In the genomic region with DNA sequence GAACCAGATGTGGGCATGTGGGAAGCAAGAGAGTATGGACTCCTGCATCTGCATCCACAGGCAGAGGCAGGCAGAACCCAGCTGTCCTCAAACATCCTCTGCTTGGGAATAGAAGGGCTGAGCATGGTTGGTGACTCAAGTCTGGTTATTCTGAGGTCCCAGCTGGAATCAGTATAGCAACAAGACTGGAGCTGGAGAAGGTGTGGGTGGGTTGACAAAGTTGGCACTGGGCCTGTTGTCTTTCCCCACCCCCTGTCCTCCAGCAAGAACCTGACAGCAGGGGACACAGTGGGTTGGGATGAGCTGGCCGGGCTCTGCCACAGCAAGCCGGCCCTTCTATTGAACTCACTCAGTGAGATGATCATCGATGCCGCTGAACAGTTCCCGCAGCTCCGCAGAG, we compare ENCODE assay signal across 20 mouse cellular contexts. TPM values are rescaled to one million over a fixed set of nuclear protein-coding genes. Genes with fewer than 3 reads are reported as not detected.
DNase-seq lines count a peak whose midpoint lies in the region; ATAC-seq lines count a peak whose summit lies in the region.
"Had no signal": no experiment of that assay in that cellular context is flagged by ENCODE, and none has a peak within 500 bp of the region (broad histone marks: within the 10 kb centered on the region; RNA-seq: fewer than 3 reads in every experiment).

No protein-coding gene starts in this region.

- intact Hi-C loops in left cerebral cortex, postnatal 36 days (cut with DNase I): no loop called here

- H3K4me1 ChIP-seq in midbrain, embryonic 13.5 days (replicated peaks): peaks cover 40% of the 10 kb centered on the region
- H3K4me1 ChIP-seq in midbrain, embryonic 10.5 days: peaks cover 52% of the 10 kb centered on the region

- WGBS in midbrain, embryonic 13.5 days: 74% methylated on average over 6 of the region's 6 CpGs
- 87% methylated on average over 6 of the region's 6 CpGs for WGBS in midbrain, embryonic 10.5 days

- 0 out of 2 replicates have a peak overlapping the region, but pooled peaks have one; percentile 19 for H3K9ac ChIP-seq in midbrain, embryonic 13.5 days (replicated peaks)
- H3K9ac ChIP-seq: hindbrain, embryonic 14.5 days; limb, embryonic 15.5 days had no signal

- no peak overlapping the region for H3K4me2 ChIP-seq in midbrain, embryonic 13.5 days (replicated peaks)
- H3K4me2 ChIP-seq: hindbrain, embryonic 14.5 days; limb, embryonic 15.5 days had no signal

- H3K9me3 ChIP-seq in midbrain, embryonic 13.5 days: no peaks in the 10 kb centered on the region
- no peaks in the 10 kb centered on the region for H3K9me3 ChIP-seq in midbrain, embryonic 10.5 days (replicated peaks)
- H3K9me3 ChIP-seq: limb, embryonic 15.5 days had no signal

- no peak overlapping the region for H3K27ac ChIP-seq in midbrain, embryonic 13.5 days
- H3K27ac ChIP-seq in midbrain, embryonic 10.5 days (replicated peaks): no peak overlapping the region
- H3K27ac ChIP-seq: hindbrain, embryonic 14.5 days; limb, embryonic 15.5 days; macrophage; stomach, postnatal 0 days had no signal

- ATAC-seq in frontal cortex, adult (ENCODE audit: low TSS enrichment): peak; percentile 59
- ATAC-seq in midbrain, embryonic 13.5 days: no peak
- ATAC-seq: intestine, postnatal 0 days had no signal

- DNase-seq in frontal cortex, postnatal 10 days (ENCODE audit: low spot score in 2 of 2): no peak
- no peak for DNase-seq in midbrain, embryonic 10.5 days (ENCODE audit: low spot score)
- peak; percentile 70 to 71 for DNase-seq in left cerebral cortex, postnatal 36 days (ENCODE audit: low spot score in 2 of 2)
- DNase-seq in testis, postnatal 10 days (ENCODE audit: low spot score): peak; percentile 43
- no peak for DNase-seq in kidney, adult 11 months
- DNase-seq: cerebellum, adult 9-10 months; heart, adult 11 months; heart, postnatal 10 days; kidney, postnatal 14 days; layer of hippocampus, postnatal 36 days; lung, adult 18-20 months; midbrain, embryonic 14.5 days had no signal

- no peaks in the 10 kb centered on the region for H3K36me3 ChIP-seq in midbrain, embryonic 13.5 days
- peaks cover 22% of the 10 kb centered on the region for H3K36me3 ChIP-seq in midbrain, embryonic 10.5 days
- H3K36me3 ChIP-seq: limb, embryonic 15.5 days had no signal

- H3K4me3 ChIP-seq in midbrain, embryonic 13.5 days (replicated peaks): no peak overlapping the region
- no peak overlapping the region for H3K4me3 ChIP-seq in midbrain, embryonic 10.5 days
- H3K4me3 ChIP-seq: erythroblast, embryonic 14.5 days; limb, embryonic 15.5 days had no signal

- peaks cover 28% of the 10 kb centered on the region for H3K27me3 ChIP-seq in midbrain, embryonic 13.5 days
- peaks cover 53% of the 10 kb centered on the region for H3K27me3 ChIP-seq in midbrain, embryonic 10.5 days (ENCODE audit: low read depth, poor library complexity, severe bottlenecking)

RNA-seq across cellular contexts. Expression of gene Necab3, which starts 3.5 kb away (rescaled TPM):
- polyA plus RNA-seq in midbrain, embryonic 13.5 days (2015; fragmentation: Nextera tagmentation; extraction: Ambion mirVana): 13.4 and 14.5 TPM in 2 replicates
- polyA plus RNA-seq in midbrain, embryonic 10.5 days (2016; fragmentation: Nextera tagmentation; extraction: Ambion mirVana): 5.2 and 7.6 TPM in 2 replicates
- total RNA-seq in left cerebral cortex, postnatal 36 days (2021): 10 to 100 TPM; 88.7 to 95.3 TPM

RNA-seq across cellular contexts. Expression of gene Actl10, which starts 3.7 kb away (rescaled TPM):
- 0.26 and 0.55 TPM in 2 replicates for polyA plus RNA-seq in midbrain, embryonic 13.5 days (2015; fragmentation: Nextera tagmentation; extraction: Ambion mirVana)
- polyA plus RNA-seq in midbrain, embryonic 10.5 days (2016; fragmentation: Nextera tagmentation; extraction: Ambion mirVana): 0.81 and 0.98 TPM in 2 replicates
- total RNA-seq in left cerebral cortex, postnatal 36 days (2021): not detected
- total RNA-seq: layer of hippocampus, postnatal 36 days had no signal
- polyA plus RNA-seq: intestine, postnatal 0 days; macrophage; stomach, postnatal 0 days had no signal

RNA-seq across cellular contexts. Expression of gene 1700003F12Rik, which starts 8.3 kb away (rescaled TPM):
- 1.8 and 2.0 TPM in 2 replicates for polyA plus RNA-seq in midbrain, embryonic 13.5 days (2015; fragmentation: Nextera tagmentation; extraction: Ambion mirVana)
- polyA plus RNA-seq in midbrain, embryonic 10.5 days (2016; fragmentation: Nextera tagmentation; extraction: Ambion mirVana): 4.4 and 5.1 TPM in 2 replicates
- total RNA-seq in left cerebral cortex, postnatal 36 days (2021): 1 to 10 TPM in 1 of 2 experiments, under 1 TPM in 1; 0.49 to 1.2 TPM
- polyA plus RNA-seq: erythroblast, embryonic 14.5 days had no signal

RNA-seq across cellular contexts. Expression of gene E2f1, which starts 14.5 kb away (rescaled TPM):
- 13.6 and 15.2 TPM in 2 replicates for polyA plus RNA-seq in midbrain, embryonic 13.5 days (2015; fragmentation: Nextera tagmentation; extraction: Ambion mirVana)
- 34.9 and 35.5 TPM in 2 replicates for polyA plus RNA-seq in midbrain, embryonic 10.5 days (2016; fragmentation: Nextera tagmentation; extraction: Ambion mirVana)
- total RNA-seq in left cerebral cortex, postnatal 36 days (2021): 10 to 100 TPM; 10.2 to 14.6 TPM

RNA-seq across cellular contexts. Expression of gene Pxmp4, which starts 48.3 kb away (rescaled TPM):
- polyA plus RNA-seq in midbrain, embryonic 13.5 days (2015; fragmentation: Nextera tagmentation; extraction: Ambion mirVana): 12.3 and 13.4 TPM in 2 replicates
- polyA plus RNA-seq in midbrain, embryonic 10.5 days (2016; fragmentation: Nextera tagmentation; extraction: Ambion mirVana): 13.2 and 13.9 TPM in 2 replicates
- 10 to 100 TPM; 12.4 to 13.9 TPM for total RNA-seq in left cerebral cortex, postnatal 36 days (2021)

Comparison
In these comparisons a context has a peak if more than half of its experiments do, and no peak if none do; other contexts are left out.
1. DNase-seq: peak in left cerebral cortex, postnatal 36 days (2 of 2) and testis, postnatal 10 days (single experiment); none in frontal cortex, postnatal 10 days (0 of 2), midbrain, embryonic 10.5 days (single experiment) and kidney, adult 11 months (single experiment).